Comparison of ENCODE assay signal across 10 mouse cellular contexts in genomic region chr6:109167439-109167838, GRCm38 (mm10).
"Had no signal": no experiment of that assay in that cellular context is flagged by ENCODE, and none has a peak within 500 bp of the region (broad histone marks: within the 10 kb centered on the region; RNA-seq: fewer than 3 reads in every experiment).

No protein-coding gene starts in this region.

- H3K27me3 ChIP-seq: liver, embryonic 13.5 days; midbrain, embryonic 13.5 days had no signal

- H3K27ac ChIP-seq: left cerebral cortex, adult 2 months; liver, embryonic 13.5 days; midbrain, embryonic 13.5 days had no signal

- H3K4me3 ChIP-seq: left cerebral cortex, adult 2 months; liver, embryonic 13.5 days; midbrain, embryonic 13.5 days had no signal

- H3K9ac ChIP-seq: liver, embryonic 13.5 days; liver, postnatal 0 days; midbrain, embryonic 13.5 days had no signal

- DNase-seq: kidney, postnatal 25 days; liver; liver, embryonic 13.5 days; liver, postnatal 0 days; lung, postnatal 36 days; right cerebral cortex, postnatal 14 days; thymus, postnatal 36 days had no signal

- H3K9me3 ChIP-seq: liver, embryonic 13.5 days; midbrain, embryonic 13.5 days had no signal

- H3K36me3 ChIP-seq: liver, embryonic 13.5 days; midbrain, embryonic 13.5 days had no signal

- ATAC-seq: liver, postnatal 0 days; lung, postnatal 0 days; midbrain, embryonic 13.5 days had no signal

- H3K4me1 ChIP-seq: liver, embryonic 13.5 days; midbrain, embryonic 13.5 days had no signal

- H3K4me2 ChIP-seq: liver, embryonic 13.5 days; midbrain, embryonic 13.5 days had no signal
